Mouse (Mus musculus) heart, adult 2 months (tissue): ENCODE results near the gene Ssrp1. TPM values are rescaled to one million over a fixed set of nuclear protein-coding genes. Genes with fewer than 3 reads are reported as not detected.

Experiments used
- DNase-seq, 2 experiments: peaks; one replicate each; pipeline ENCODE4 v3.0.0; 2021
- H3K27ac ChIP-seq: fragments of 200-600 bp; 2 replicates; pipeline ENCODE4 v1.8.1; 2022
- H3K27me3 ChIP-seq: fragments of 200-500 bp; 2 replicates; pipeline ENCODE4 v1.6.1; 2012; ENCODE audit warnings: mild to moderate bottlenecking, low read length, inconsistent platforms, mixed read lengths; ENCODE audit not compliant: control insufficient read depth, insufficient read depth
- H3K36me3 ChIP-seq: fragments of 200-500 bp; 2 replicates; pipeline ENCODE4 v1.6.1; 2012; ENCODE audit warnings: low read length, inconsistent platforms; ENCODE audit not compliant: control insufficient read depth, insufficient read depth
- H3K4me1 ChIP-seq: fragments of 200-500 bp; 2 replicates; pipeline ENCODE4 v1.6.1; 2011; ENCODE audit warnings: low read length; ENCODE audit not compliant: control insufficient read depth, insufficient read depth
- H3K4me3 ChIP-seq: fragments of 200-600 bp; 2 replicates; pipeline ENCODE4 v1.8.1; 2022
- H3K79me2 ChIP-seq: fragments of 200-500 bp; replicated peaks from 2 replicates; pipeline ENCODE4 v1.6.1; 2012; ENCODE audit warnings: mild to moderate bottlenecking, inconsistent platforms, low read length, moderate library complexity, mixed read lengths; ENCODE audit not compliant: control insufficient read depth, insufficient read depth
- H3K9ac ChIP-seq: fragments of 200-500 bp; 2 replicates; pipeline ENCODE4 v1.6.1; 2012; ENCODE audit warnings: low read depth, mild to moderate bottlenecking, control low read depth, inconsistent platforms, low read length, mixed read lengths
- CTCF ChIP-seq: fragments of 200-600 bp; IDR thresholded peaks from 2 replicates; pipeline ENCODE4 v1.8.1; 2022; ENCODE audit warnings: antibody characterized with exemption, mild to moderate bottlenecking, moderate library complexity
- EP300 ChIP-seq: fragments of 200-500 bp; IDR thresholded peaks from 2 replicates; pipeline ENCODE4 v1.6.1; 2011; ENCODE audit warnings: low read depth, low read length, control low read depth; ENCODE audit not compliant: insufficient read depth
- POLR2A ChIP-seq: fragments of 200-500 bp; IDR thresholded peaks from 2 replicates; pipeline ENCODE4 v1.6.1; 2011; ENCODE audit warnings: mild to moderate bottlenecking, low read depth, low read length, control low read depth; ENCODE audit not compliant: insufficient read depth
- WGBS: fragments of 180-500 bp; shearing (Covaris S2); methylation state at CpG from one replicate; pipeline ENCODE4 v1.1.7; 2018; 5-methylcytosine and 5-hydroxymethylcytosine counted together
- intact Hi-C: fragments of 180-260 bp; cut with DNase I; formaldehyde crosslinking; loops from one replicate; pipeline ENCODE4 v1.15.1; 2025
- polyA plus RNA-seq: library from polyadenylated mRNA; depleted of rRNA; stranded (reverse); fragments of >200 nt; gene quantifications from 2 replicates; pipeline ENCODE4 v1.2.3, GENCODE M21; 2012
- total RNA-seq, 2 experiments: library from RNA; stranded (reverse); gene quantifications; 2 replicates each; pipeline ENCODE4 v1.2.3; 2021

The Ssrp1 gene
- total and polyA plus RNA-seq, 3 experiments: 38.8 to 39.6 (median 39.0) TPM

- Histone ChIP-seq H3K27ac (peak overlapping the region; percentile 94), H3K4me3 (peak overlapping the region; percentile 60), H3K36me3 (peaks cover 13% of the 10 kb centered on the region), H3K4me1 (peaks cover 9% of the 10 kb centered on the region), H3K9ac (peak overlapping the region; percentile 69), H3K27me3 (no peaks in the 10 kb centered on the region), H3K79me2 (peaks cover 3% of the 10 kb centered on the region; the same call in 1 of the 2 replicates)
- WGBS: 19% methylated on average over 10 of the region's 10 CpGs
- peak; percentile 85 to 86 for DNase-seq
- intact Hi-C loops: no loop called here
- peak; percentile 72 for TF ChIP-seq POLR2A
- 0 out of 2 replicates have a peak, but pooled peaks have one; percentile 19 for TF ChIP-seq EP300
- 0 out of 2 replicates have a peak, but pooled peaks have one; percentile 8 for TF ChIP-seq CTCF
These were observed 13.1 kb downstream of the Ssrp1 start for GRCm38 (mm10) chr2:85050001-85050634.

GRCm38 (mm10) chr2:85050746-85051145 is 13.7 kb downstream of the Ssrp1 start:
- H3K4me3 ChIP-seq: peak overlapping the region; percentile 60
- intact Hi-C loops: no loop called here
- H3K4me1 ChIP-seq: peaks cover 12% of the 10 kb centered on the region
- H3K79me2 ChIP-seq: peaks cover 3% of the 10 kb centered on the region; the same call in 1 of the 2 replicates
- DNase-seq: peak; percentile 69 to 70
- WGBS: 23% methylated on average over 9 of the region's 9 CpGs
- TF ChIP-seq POLR2A (no peak; the same call in 1 of the 2 replicates), CTCF (no peak), EP300 (no peak)
- peaks cover 13% of the 10 kb centered on the region for H3K36me3 ChIP-seq
- H3K27ac ChIP-seq: peak overlapping the region; percentile 94
- H3K9ac ChIP-seq: peak overlapping the region; percentile 69
- H3K27me3 ChIP-seq: no peaks in the 10 kb centered on the region

- TF ChIP-seq EP300 (no peak), CTCF (no peak), POLR2A (no peak)
- peak overlapping the region; percentile 62 for H3K9ac ChIP-seq
- no peaks in the 10 kb centered on the region for H3K27me3 ChIP-seq
- peak overlapping the region; percentile 5; the same call in 1 of the 2 replicates for H3K27ac ChIP-seq
- 42% methylated on average over 5 of the region's 5 CpGs for WGBS
- DNase-seq: no peak
- intact Hi-C loops: no loop called here
- H3K79me2 ChIP-seq: peaks cover 3% of the 10 kb centered on the region; the same call in 1 of the 2 replicates
- peak overlapping the region; percentile 24; the same call in 1 of the 2 replicates for H3K4me3 ChIP-seq
- peaks cover 13% of the 10 kb centered on the region for H3K4me1 ChIP-seq
- peaks cover 6% of the 10 kb centered on the region for H3K36me3 ChIP-seq
These were observed 16.3 kb downstream of the Ssrp1 start for GRCm38 (mm10) chr2:85053192-85053816.

GRCm38 (mm10) chr2:85056711-85057110 is 19.7 kb downstream of the Ssrp1 start:
- Histone ChIP-seq H3K79me2 (peaks cover 4% of the 10 kb centered on the region; the same call in 1 of the 2 replicates), H3K27ac (no peak overlapping the region; the same call in 1 of the 2 replicates), H3K36me3 (peaks cover 6% of the 10 kb centered on the region), H3K27me3 (no peaks in the 10 kb centered on the region), H3K4me1 (peaks cover 12% of the 10 kb centered on the region), H3K4me3 (no peak overlapping the region), H3K9ac (no peak overlapping the region)
- peak in 1 of 2 experiments; percentile 35 for DNase-seq
- 45% methylated on average over 5 of the region's 5 CpGs for WGBS
- no peak for TF ChIP-seq POLR2A
- no peak for TF ChIP-seq CTCF
- TF ChIP-seq EP300: no peak
- intact Hi-C loops: no loop called here

DNA sequence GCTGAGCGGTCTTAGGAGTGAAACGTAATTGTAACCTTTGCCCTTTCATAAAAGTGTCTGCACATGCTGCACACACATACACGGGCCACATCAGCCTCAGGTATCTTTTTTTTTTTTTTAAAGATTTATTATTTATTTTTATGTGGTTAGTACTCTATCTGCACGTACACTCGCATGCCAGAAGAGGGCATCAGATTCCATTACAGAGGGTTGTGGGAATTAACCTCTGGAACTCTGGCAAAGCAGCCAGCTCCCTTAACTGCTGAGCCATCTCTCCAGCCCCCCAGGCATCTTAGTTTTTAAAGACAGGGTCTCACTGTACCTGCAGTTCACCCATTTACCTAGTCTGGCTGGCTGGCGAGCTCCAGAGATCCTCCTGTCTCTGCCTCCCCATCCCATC is 22.6 kb downstream of the Ssrp1 start:
- no peaks in the 10 kb centered on the region for H3K27me3 ChIP-seq
- intact Hi-C loops: loop anchor here (2.0 kb wide), 1 partner anchor 39 kb away; no protein-coding TSS in a partner anchor
- TF ChIP-seq CTCF: peak; percentile 43
- no peak for TF ChIP-seq POLR2A
- no peak for TF ChIP-seq EP300
- peak overlapping the region; percentile 89 for H3K27ac ChIP-seq
- WGBS: 91% methylated on average over 6 of the region's 6 CpGs
- DNase-seq: no peak
- H3K36me3 ChIP-seq: peaks cover 2% of the 10 kb centered on the region; the same call in 1 of the 2 replicates
- H3K9ac ChIP-seq: no peak overlapping the region
- H3K79me2 ChIP-seq: 0 out of 2 replicates have a peak, but pooled peaks cover 1% of the 10 kb centered on the region
- H3K4me3 ChIP-seq: no peak overlapping the region
- H3K4me1 ChIP-seq: peaks cover 14% of the 10 kb centered on the region

GRCm38 (mm10) chr2:85060591-85061060 is 23.6 kb downstream of the Ssrp1 start:
- intact Hi-C loops: loop anchor here (2.0 kb wide), 1 partner anchor 38 kb away; no protein-coding TSS in a partner anchor
- Histone ChIP-seq H3K4me1 (peaks cover 15% of the 10 kb centered on the region), H3K27me3 (no peaks in the 10 kb centered on the region), H3K9ac (peak overlapping the region; percentile 78), H3K79me2 (0 out of 2 replicates have a peak, but pooled peaks cover 1% of the 10 kb centered on the region), H3K27ac (peak overlapping the region; percentile 89), H3K36me3 (no peaks in the 10 kb centered on the region; the same call in 1 of the 2 replicates), H3K4me3 (peak overlapping the region; percentile 65)
- WGBS: 3% methylated on average over 11 of the region's 11 CpGs
- DNase-seq: peak; percentile 75 to 84
- TF ChIP-seq CTCF: no peak
- no peak for TF ChIP-seq EP300
- TF ChIP-seq POLR2A: peak; percentile 56; the same call in 1 of the 2 replicates
